Mouse (Mus musculus) midbrain, embryonic 16.5 days (tissue): ENCODE measurements around the gene Hilpda. TPM values are rescaled to one million over a fixed set of nuclear protein-coding genes. Genes with fewer than 3 reads are reported as not detected.

Source experiments
- ATAC-seq: fragments of 200-750 bp; cut with Nextera tagmentation; 2 replicates; pipeline ENCODE4 v1.8.0; 2017; ENCODE audit warnings: moderate TSS enrichment
- H3K27ac ChIP-seq: fragments of 300-500 bp; sonication (generic); 2 replicates; pipeline ENCODE4 v1.5.1; 2014; ENCODE audit warnings: mild to moderate bottlenecking, low read length, mixed read lengths
- H3K27me3 ChIP-seq: fragments of 300-500 bp; sonication (generic); 2 replicates; pipeline ENCODE4 v1.6.1; 2014; ENCODE audit warnings: low read depth, low read length, mixed read lengths; ENCODE audit not compliant: control insufficient read depth, insufficient read depth
- H3K36me3 ChIP-seq: fragments of 300-500 bp; sonication (generic); 2 replicates; pipeline ENCODE4 v1.6.1; 2014; ENCODE audit warnings: mild to moderate bottlenecking, low read length, moderate library complexity, mixed read lengths; ENCODE audit not compliant: control insufficient read depth, insufficient read depth
- H3K4me1 ChIP-seq: fragments of 300-500 bp; sonication (generic); 2 replicates; pipeline ENCODE4 v1.6.1; 2014; ENCODE audit warnings: mild to moderate bottlenecking, low read length, mixed read lengths; ENCODE audit not compliant: control insufficient read depth, insufficient read depth
- H3K4me2 ChIP-seq: fragments of 300-500 bp; sonication (generic); 2 replicates; pipeline ENCODE4 v1.6.1; 2014; ENCODE audit warnings: mild to moderate bottlenecking, low read length, mixed read lengths
- H3K4me3 ChIP-seq: fragments of 300-500 bp; sonication (generic); 2 replicates; pipeline ENCODE4 v1.5.1; 2014; ENCODE audit warnings: low read depth, mild to moderate bottlenecking, low read length, moderate library complexity, mixed read lengths
- H3K9ac ChIP-seq: fragments of 300-500 bp; sonication (generic); 2 replicates; pipeline ENCODE4 v1.6.1; 2014; ENCODE audit warnings: low read depth, low read length, mixed read lengths
- H3K9me3 ChIP-seq: fragments of 300-500 bp; sonication (generic); replicated peaks from 2 replicates; pipeline ENCODE4 v1.6.1; 2014; ENCODE audit warnings: mild to moderate bottlenecking, low read length, mixed read lengths; ENCODE audit not compliant: control insufficient read depth, poor library complexity, severe bottlenecking
- WGBS: fragments of 180-500 bp; shearing (Covaris S2); extraction: QIAGEN DNeasy Blood & Tissue Kit; methylation state at CpG from one replicate; pipeline ENCODE4 v1.1.7; 2014; 5-methylcytosine and 5-hydroxymethylcytosine counted together
- polyA plus RNA-seq: library from polyadenylated mRNA; unstranded; fragments of >200 nt; fragmentation: Nextera tagmentation; extraction: Ambion mirVana; gene quantifications from 2 replicates; pipeline ENCODE4 v1.2.1, GENCODE M21; 2015

Gene Hilpda
- polyA plus RNA-seq, 1 experiment from 2014 or later, result 34.8 TPM

- H3K27ac ChIP-seq, result no peak overlapping the region
- no peaks in the 10 kb centered on the region for H3K4me1 ChIP-seq
- no peaks in the 10 kb centered on the region for H3K27me3 ChIP-seq
- no peak overlapping the region for H3K4me2 ChIP-seq
- no peak overlapping the region for H3K9ac ChIP-seq
- H3K4me3 ChIP-seq, result no peak overlapping the region
- no peak for ATAC-seq
- 27% methylated on average over 5 of the region's 5 CpGs for WGBS
- no peaks in the 10 kb centered on the region for H3K36me3 ChIP-seq
- H3K9me3 ChIP-seq, result no peaks in the 10 kb centered on the region
Observed at GRCm38 (mm10) chr6:29287944-29288343, 15.7 kb downstream of the Hilpda start.

- ATAC-seq, result no peak
- no peak overlapping the region for H3K9ac ChIP-seq
- H3K27me3 ChIP-seq, result no peaks in the 10 kb centered on the region
- no peaks in the 10 kb centered on the region for H3K36me3 ChIP-seq
- H3K9me3 ChIP-seq, result no peaks in the 10 kb centered on the region
- H3K4me2 ChIP-seq, result no peak overlapping the region
- no peak overlapping the region for H3K4me3 ChIP-seq
- no peaks in the 10 kb centered on the region for H3K4me1 ChIP-seq
- 60% methylated on average over 6 of the region's 6 CpGs for WGBS
- H3K27ac ChIP-seq, result no peak overlapping the region
Observed at GRCm38 (mm10) chr6:29288651-29289050, 16.4 kb downstream of the Hilpda start.

- no peaks in the 10 kb centered on the region for H3K27me3 ChIP-seq
- ATAC-seq, result no peak
Observed at GRCm38 (mm10) chr6:29299112-29299511, 26.8 kb downstream of the Hilpda start.

GRCm38 (mm10) chr6:29303251-29303650 is 31.0 kb downstream of the Hilpda start:
- no peaks in the 10 kb centered on the region for H3K27me3 ChIP-seq
- no peaks in the 10 kb centered on the region for H3K9me3 ChIP-seq
- no peak overlapping the region for H3K9ac ChIP-seq
- no peak for ATAC-seq
- H3K4me3 ChIP-seq, result no peak overlapping the region
- H3K36me3 ChIP-seq, result no peaks in the 10 kb centered on the region
- H3K4me1 ChIP-seq, result no peaks in the 10 kb centered on the region
- H3K27ac ChIP-seq, result no peak overlapping the region
- H3K4me2 ChIP-seq, result no peak overlapping the region

More at GRCm38 (mm10) chr6:29299112-29299511, 26.8 kb downstream of the Hilpda start:
- Histone ChIP-seq H3K9ac (no peak overlapping the region), H3K4me3 (no peak overlapping the region), H3K9me3 (no peaks in the 10 kb centered on the region), H3K36me3 (no peaks in the 10 kb centered on the region), H3K4me2 (no peak overlapping the region), H3K4me1 (no peaks in the 10 kb centered on the region), H3K27ac (no peak overlapping the region)
- WGBS, result 74% methylated on average over 2 of the region's 2 CpGs

GRCm38 (mm10) chr6:29303726-29304125 is 31.4 kb downstream of the Hilpda start:
- H3K27ac ChIP-seq, result no peak overlapping the region
- no peaks in the 10 kb centered on the region for H3K4me1 ChIP-seq
- WGBS, result 53% methylated on average over 5 of the region's 5 CpGs
- H3K9ac ChIP-seq, result no peak overlapping the region
- no peaks in the 10 kb centered on the region for H3K27me3 ChIP-seq
- no peak for ATAC-seq
- H3K4me2 ChIP-seq, result no peak overlapping the region
- no peaks in the 10 kb centered on the region for H3K9me3 ChIP-seq
- no peaks in the 10 kb centered on the region for H3K36me3 ChIP-seq
- H3K4me3 ChIP-seq, result no peak overlapping the region

- no peaks in the 10 kb centered on the region for H3K4me1 ChIP-seq
- no peak for ATAC-seq
- H3K4me2 ChIP-seq, result no peak overlapping the region
- no peaks in the 10 kb centered on the region for H3K27me3 ChIP-seq
- H3K4me3 ChIP-seq, result no peak overlapping the region
- WGBS, result 96% methylated on average over 4 of the region's 4 CpGs
- no peaks in the 10 kb centered on the region for H3K9me3 ChIP-seq
- H3K27ac ChIP-seq, result no peak overlapping the region
- H3K36me3 ChIP-seq, result no peaks in the 10 kb centered on the region
- H3K9ac ChIP-seq, result no peak overlapping the region
Observed at GRCm38 (mm10) chr6:29305462-29305861, 33.2 kb downstream of the Hilpda start.

- no peak for ATAC-seq
- Histone ChIP-seq H3K4me1 (no peaks in the 10 kb centered on the region), H3K9ac (no peak overlapping the region), H3K27ac (no peak overlapping the region), H3K9me3 (no peaks in the 10 kb centered on the region), H3K4me2 (no peak overlapping the region), H3K27me3 (no peaks in the 10 kb centered on the region), H3K36me3 (no peaks in the 10 kb centered on the region), H3K4me3 (no peak overlapping the region)
- WGBS, result 86% methylated on average over 16 of the region's 16 CpGs
Observed at GRCm38 (mm10) chr6:29308846-29309605, 36.7 kb downstream of the Hilpda start.

GRCm38 (mm10) chr6:29313690-29314202 is 41.5 kb downstream of the Hilpda start:
- 66% methylated on average over 14 of the region's 14 CpGs for WGBS
- H3K9ac ChIP-seq, result no peak overlapping the region
- H3K4me2 ChIP-seq, result no peak overlapping the region
- H3K9me3 ChIP-seq, result no peaks in the 10 kb centered on the region
- H3K36me3 ChIP-seq, result no peaks in the 10 kb centered on the region
- no peak overlapping the region for H3K4me3 ChIP-seq
- H3K27ac ChIP-seq, result no peak overlapping the region
- ATAC-seq, result no peak
- H3K4me1 ChIP-seq, result no peaks in the 10 kb centered on the region
- no peaks in the 10 kb centered on the region for H3K27me3 ChIP-seq

- ATAC-seq, result no peak
Observed at GRCm38 (mm10) chr6:29317286-29317685, 45.0 kb downstream of the Hilpda start.

More at GRCm38 (mm10) chr6:29317286-29317685, 45.0 kb downstream of the Hilpda start:
- H3K9ac ChIP-seq, result no peak overlapping the region
- no peaks in the 10 kb centered on the region for H3K27me3 ChIP-seq
- 71% methylated on average over 2 of the region's 2 CpGs for WGBS
- no peaks in the 10 kb centered on the region for H3K9me3 ChIP-seq
- no peak overlapping the region for H3K4me2 ChIP-seq
- H3K4me3 ChIP-seq, result no peak overlapping the region
- no peak overlapping the region for H3K27ac ChIP-seq
- no peaks in the 10 kb centered on the region for H3K4me1 ChIP-seq
- H3K36me3 ChIP-seq, result no peaks in the 10 kb centered on the region
